Mouse (Mus musculus) liver, postnatal 0 days (tissue): ENCODE results near the gene Lrrc39.

Experiments
- CTCF ChIP-seq: sonication (generic); IDR thresholded peaks from 2 replicates; pipeline ENCODE4 v1.5.1; 2016; ENCODE audit warnings: antibody characterized with exemption, low read depth
- EP300 ChIP-seq: IDR thresholded peaks from 2 replicates; pipeline ENCODE4 v1.6.1; 2016; ENCODE audit warnings: antibody characterized with exemption, low read depth, mild to moderate bottlenecking

DNA sequence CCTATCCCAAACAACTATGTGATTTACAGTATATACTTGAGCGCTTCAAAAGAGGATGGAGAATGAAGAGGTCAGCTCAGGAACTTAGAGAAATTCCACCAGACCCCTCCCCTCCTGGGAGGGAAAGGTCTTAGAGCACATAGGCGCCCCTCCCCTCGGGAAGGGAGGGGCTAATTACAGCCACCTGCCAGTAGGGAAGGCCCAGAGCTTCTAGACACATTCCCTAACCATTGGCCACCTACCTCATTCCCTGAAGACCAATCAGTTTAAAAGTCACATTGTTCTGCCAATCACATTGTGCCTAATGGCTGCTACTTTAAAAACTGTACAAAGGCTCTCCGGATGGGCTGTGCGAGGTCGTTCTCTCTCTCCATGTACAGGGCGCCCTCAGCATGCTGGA is 59.9 kb downstream of the Lrrc39 start:
- no peak for TF ChIP-seq CTCF
- no peak for TF ChIP-seq EP300
